Mouse (Mus musculus) urinary bladder, adult 18-20 months (tissue): Measurements from ENCODE around the gene Dll1.

Source experiments
- DNase-seq, 2 experiments: peaks; one replicate each; pipeline ENCODE4 v3.0.0; 2022; ENCODE audit warnings: low spot score in 2 of 2, mixed read lengths in 2 of 2

Dll1 gene

GRCm38 (mm10) chr17:15376494-15377181 is at the start of gene Dll1:
TSS of gene Dll1 (minus strand) at chr17:15376872.
- peak in 1 of 2 experiments; percentile 62 for DNase-seq

GRCm38 (mm10) chr17:15425931-15426330 is 49.3 kb upstream of the Dll1 start:
- DNase-seq = no peak

GRCm38 (mm10) chr17:15423080-15423765 is 46.6 kb upstream of the Dll1 start:
- no peak for DNase-seq

GRCm38 (mm10) chr17:15422666-15423065 is 46.0 kb upstream of the Dll1 start:
- DNase-seq = no peak

GRCm38 (mm10) chr17:15421446-15421845 is 44.8 kb upstream of the Dll1 start:
- no peak for DNase-seq

GRCm38 (mm10) chr17:15420021-15420603 is 43.4 kb upstream of the Dll1 start:
- no peak for DNase-seq

- no peak for DNase-seq
These were observed 42.9 kb upstream of the Dll1 start for GRCm38 (mm10) chr17:15419534-15419933.

- DNase-seq = no peak
These were observed 40.0 kb upstream of the Dll1 start for GRCm38 (mm10) chr17:15416596-15417215.

GRCm38 (mm10) chr17:15410861-15411260 is 34.2 kb upstream of the Dll1 start:
- DNase-seq = no peak

GRCm38 (mm10) chr17:15409261-15409660 is 32.6 kb upstream of the Dll1 start:
- no peak for DNase-seq

GRCm38 (mm10) chr17:15406576-15406975 is 29.9 kb upstream of the Dll1 start:
- DNase-seq = no peak

- DNase-seq = no peak
These were observed 25.0 kb upstream of the Dll1 start for GRCm38 (mm10) chr17:15401716-15402115.

GRCm38 (mm10) chr17:15395997-15396675 is 19.5 kb upstream of the Dll1 start, which contains the start of gene Fam120b:
TSS of gene Fam120b (plus strand) at chr17:15396202.
- DNase-seq = peak; percentile 63 to 86

- no peak for DNase-seq
These were observed 12.7 kb upstream of the Dll1 start for GRCm38 (mm10) chr17:15389356-15389755.

GRCm38 (mm10) chr17:15388892-15389291 is 12.2 kb upstream of the Dll1 start:
- no peak for DNase-seq

GRCm38 (mm10) chr17:15383360-15383759 is 6.7 kb upstream of the Dll1 start:
- DNase-seq = no peak

- DNase-seq = no peak
These were observed 5.4 kb upstream of the Dll1 start for GRCm38 (mm10) chr17:15381869-15382660.

- no peak for DNase-seq
These were observed 4.6 kb upstream of the Dll1 start for GRCm38 (mm10) chr17:15381092-15381860.

- peak; percentile 42 to 52 for DNase-seq
These were observed 4.0 kb upstream of the Dll1 start for GRCm38 (mm10) chr17:15380641-15381051.
